Mouse (Mus musculus): ENCODE measurements around the gene Suco.

Suco gene

DNA sequence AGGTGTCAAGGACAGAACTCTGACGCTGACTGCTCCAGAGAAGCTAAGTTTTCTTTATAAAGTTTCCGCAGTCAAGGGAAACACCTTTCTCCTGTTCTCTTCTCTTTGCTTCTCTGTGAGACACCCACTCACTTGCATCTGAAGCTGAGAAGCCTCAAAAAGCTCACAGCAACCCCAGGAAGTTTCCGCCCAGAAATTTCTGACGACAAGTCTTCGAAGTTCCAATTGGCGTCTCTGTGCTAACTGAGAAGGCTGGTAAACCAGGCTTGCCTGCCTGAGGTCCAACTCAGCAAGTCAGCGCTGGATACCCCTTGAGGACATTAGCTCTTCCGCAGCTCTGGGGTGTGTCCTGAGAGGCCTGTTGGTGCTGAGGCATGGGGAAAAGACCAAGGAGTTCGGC is 88.1 kb downstream of the Suco start, which contains the start of gene Fasl:
Gene Fasl (minus strand): TSS at position 157 of the 400 bp plus-strand sequence.
- DNase-seq (ENCODE audit: low read depth), result peak; percentile 89

DNA sequence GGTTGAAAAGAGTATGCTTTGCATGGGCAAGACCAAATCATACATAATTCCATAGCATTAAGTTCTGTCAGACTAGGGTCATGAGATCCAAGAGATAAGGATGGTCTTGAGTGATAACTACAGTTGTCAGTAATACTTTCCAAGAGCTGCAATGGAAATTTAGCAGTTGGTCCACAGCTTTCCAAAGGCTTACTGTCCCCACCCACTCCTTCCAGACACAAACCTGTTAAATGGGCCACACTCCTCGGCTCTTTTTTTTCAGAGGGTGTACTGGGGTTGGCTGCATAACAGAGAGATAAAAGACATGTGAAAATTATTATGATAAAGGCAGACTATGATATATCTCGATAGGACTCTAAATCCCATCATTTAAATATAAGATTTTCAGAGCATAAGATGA is 93.8 kb downstream of the Suco start:
- DNase-seq (ENCODE audit: low read depth), result no peak

DNA sequence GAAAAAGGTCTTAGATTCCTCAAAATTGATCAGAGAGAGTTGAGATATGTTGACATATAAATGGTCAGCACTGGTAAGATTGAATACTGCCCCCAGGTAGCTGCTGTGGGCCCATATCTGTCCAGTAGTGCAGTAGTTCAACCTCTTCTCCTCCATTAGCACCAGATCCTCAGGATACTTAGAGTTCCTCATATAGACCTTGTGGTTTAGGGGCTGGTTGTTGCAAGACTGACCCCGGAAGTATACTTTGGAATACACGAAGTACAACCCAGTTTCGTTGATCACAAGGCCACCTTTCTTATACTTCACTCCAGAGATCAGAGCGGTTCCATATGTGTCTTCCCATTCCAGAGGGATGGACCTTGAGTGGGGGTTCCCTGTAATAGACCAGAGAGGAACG is 94.9 kb downstream of the Suco start:
- no peak for DNase-seq (ENCODE audit: low read depth)

DNA sequence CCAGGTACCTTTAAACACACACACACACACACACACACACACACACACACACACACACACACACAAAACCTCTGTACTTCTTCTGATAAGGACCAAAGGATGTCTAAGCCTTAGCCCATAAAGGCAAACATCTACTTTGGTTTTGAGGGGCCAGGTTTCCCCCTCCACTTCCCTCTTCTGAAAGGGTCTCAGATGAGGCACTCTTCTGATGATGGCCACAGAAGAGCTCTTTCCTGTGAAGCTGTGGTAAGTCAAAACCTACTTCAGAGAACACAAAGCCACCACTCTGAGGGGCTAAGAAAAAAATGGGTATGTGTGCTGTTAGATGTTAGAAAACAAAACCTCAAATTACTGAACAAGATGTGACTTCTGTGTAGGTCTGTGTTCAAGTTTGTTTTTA is 97.4 kb downstream of the Suco start:
- peak; percentile 42 for DNase-seq (ENCODE audit: low read depth)

DNA sequence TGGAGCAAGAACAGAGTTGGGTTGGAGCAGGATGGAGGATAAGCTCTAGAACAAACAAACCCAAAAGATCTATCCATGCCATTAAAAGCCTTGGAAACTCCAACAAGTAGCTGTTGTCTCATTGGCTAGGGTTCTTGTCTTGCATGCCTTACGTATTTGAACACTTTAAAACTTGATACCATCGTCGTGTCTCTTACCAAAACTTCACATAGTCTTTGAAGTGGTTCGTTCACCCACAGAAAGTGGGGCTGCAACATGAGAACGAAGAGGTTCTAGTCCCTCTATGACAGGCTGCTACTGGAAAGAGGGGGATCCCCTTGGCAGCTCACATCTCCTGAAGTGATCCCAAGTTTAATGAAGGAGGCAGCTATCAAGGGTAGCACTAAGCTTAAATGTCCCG is 101.3 kb downstream of the Suco start:
- DNase-seq (ENCODE audit: low read depth), result peak; percentile 60

DNA sequence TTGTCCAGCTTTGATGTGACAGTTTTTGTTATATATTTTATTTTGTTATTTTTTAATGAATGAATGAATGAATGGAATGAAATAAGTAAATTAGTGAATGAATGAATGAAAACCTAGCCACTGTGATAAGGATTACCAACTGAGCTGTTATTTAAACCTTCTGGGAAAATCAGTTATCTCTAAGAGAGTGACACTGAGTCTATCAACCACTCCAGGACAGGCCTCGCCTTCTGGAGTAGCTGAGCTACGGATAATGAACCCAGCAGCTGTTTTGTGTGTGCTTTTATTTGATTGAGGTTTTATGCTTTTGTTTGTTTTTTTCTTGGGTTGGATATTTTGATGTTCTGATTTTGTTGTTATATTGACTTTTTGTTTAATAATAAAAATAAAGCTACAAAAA is 105.2 kb downstream of the Suco start:
- DNase-seq (ENCODE audit: low read depth), result no peak

DNA sequence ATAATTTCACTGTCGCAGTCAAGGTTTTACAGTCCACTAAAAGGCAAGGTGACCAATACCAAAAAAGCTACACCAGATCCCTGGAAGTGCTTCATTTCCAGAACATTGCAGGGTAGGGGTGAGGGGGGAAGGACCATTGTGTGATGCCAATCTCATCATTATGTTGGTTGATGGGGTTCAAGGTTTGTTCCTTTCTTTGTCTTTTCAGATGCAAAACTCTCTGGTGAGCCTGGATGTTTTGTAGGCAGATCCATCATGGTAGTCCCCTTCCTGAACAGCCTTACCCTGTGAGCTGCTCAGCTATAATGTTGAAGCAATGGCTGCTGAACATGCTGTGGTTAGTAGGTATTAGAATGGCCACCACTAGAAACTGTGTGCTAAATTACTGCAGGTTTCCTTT is 107.2 kb downstream of the Suco start:
- DNase-seq (ENCODE audit: low read depth), result no peak

DNA sequence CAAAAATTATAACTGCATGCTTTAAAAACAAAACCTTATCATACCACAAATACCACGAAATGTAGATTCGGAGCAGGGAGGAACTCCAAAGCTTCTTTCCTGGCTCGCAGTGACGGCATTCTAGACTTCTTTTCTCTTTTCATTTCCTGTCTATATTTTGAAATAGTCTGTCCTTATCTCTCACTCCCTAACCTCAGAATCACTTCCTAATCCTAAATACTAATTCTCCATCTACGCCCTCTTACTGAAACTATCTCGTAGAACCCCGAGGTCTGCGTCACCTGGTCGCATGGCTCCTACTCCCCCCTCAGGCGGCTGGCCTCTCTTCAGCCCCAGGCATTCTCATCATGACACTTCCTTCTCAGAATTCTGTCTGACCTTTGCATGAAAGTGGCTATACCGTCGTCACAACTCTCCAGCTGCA is 109.4 kb downstream of the Suco start:
- no peak for DNase-seq (ENCODE audit: low read depth)

DNA sequence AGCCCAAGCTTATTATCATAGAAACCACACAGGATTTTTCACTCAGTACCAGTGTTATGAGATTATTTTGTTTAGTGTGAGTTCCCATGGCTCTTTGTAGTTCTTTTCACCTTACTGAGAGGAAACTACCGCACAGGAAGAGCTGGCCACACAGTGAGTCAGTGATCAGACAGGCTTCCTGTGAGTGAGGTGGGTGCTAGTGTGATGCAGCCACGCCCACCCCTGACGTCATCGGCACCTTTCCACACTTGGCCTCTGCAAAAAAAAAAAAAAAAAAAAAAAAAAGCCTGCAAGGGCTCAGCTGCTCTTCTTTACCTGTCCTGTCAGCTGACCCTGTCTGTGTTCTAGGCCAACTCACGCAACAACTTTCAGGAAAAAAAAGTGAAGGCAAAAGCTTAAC is 109.8 kb downstream of the Suco start:
- peak; percentile 98 for DNase-seq (ENCODE audit: low read depth)
